Mouse (Mus musculus) embryonic fibroblast, embryonic 13.5 days (primary cell): ENCODE measurements around the gene Vmn1r4.

ENCODE experiments used
- CTCF ChIP-seq: IDR thresholded peaks from 2 replicates; pipeline ENCODE4 v1.5.1; 2011; ENCODE audit warnings: mild to moderate bottlenecking, control low read depth, low read length, moderate library complexity, borderline replicate concordance; ENCODE audit not compliant: insufficient read depth
- POLR2A ChIP-seq: IDR thresholded peaks from 2 replicates; pipeline ENCODE4 v1.6.1; 2011; ENCODE audit warnings: low read depth, mild to moderate bottlenecking, control low read depth, low read length, moderate library complexity

- TF ChIP-seq CTCF (no peak), POLR2A (no peak)
Observed at GRCm38 (mm10) chr6:56932464-56932863, 8.6 kb downstream of the Vmn1r4 start.
